Mouse (Mus musculus): ENCODE results near the gene Nos2. TPM values are rescaled to one million over a fixed set of nuclear protein-coding genes. Genes with fewer than 3 reads are reported as not detected.

The Nos2 gene
- polyA plus RNA-seq, 1 experiment from 2014 or later, result 1.1 TPM

Other genes with a start within 250 kb of the Nos2 start
- gene Nlk, start 223.4 kb upstream of the Nos2 start, polyA plus RNA-seq (2014; fragmentation: Nextera tagmentation; extraction: Ambion mirVana), result 27.4 and 29.3 TPM in 2 replicates
- gene Ccnq, start 169.1 kb upstream of the Nos2 start, polyA plus RNA-seq (2014; fragmentation: Nextera tagmentation; extraction: Ambion mirVana), result 31.8 and 32.0 TPM in 2 replicates
- gene Lyrm9, start 94.2 kb upstream of the Nos2 start, polyA plus RNA-seq (2014; fragmentation: Nextera tagmentation; extraction: Ambion mirVana), result 32.3 and 35.7 TPM in 2 replicates
- gene Lgals9, start 64.2 kb downstream of the Nos2 start, polyA plus RNA-seq (2014; fragmentation: Nextera tagmentation; extraction: Ambion mirVana), result 12.2 and 13.7 TPM in 2 replicates
- 7.7 and 9.9 TPM in 2 replicates for gene Ksr1, start 225.6 kb downstream of the Nos2 start, polyA plus RNA-seq (2014; fragmentation: Nextera tagmentation; extraction: Ambion mirVana)

Data from hindbrain, embryonic 14.5 days (tissue).